Mouse (Mus musculus): ENCODE data around the gene Zfp866.

- TF ChIP-seq GATA1 (IDR thresholded peaks at IDR 0.05; ENCODE audit: borderline replicate concordance, low read length) (no peak), FLI1 (IDR thresholded peaks at IDR 0.05; ENCODE audit: low read length) (no peak)
Measured at GRCm38 (mm10) chr8:69740763-69741162, 50.2 kb downstream of the Zfp866 start.

All from megakaryocyte, embryonic 14.5 days (primary cell).